In the genomic region with DNA sequence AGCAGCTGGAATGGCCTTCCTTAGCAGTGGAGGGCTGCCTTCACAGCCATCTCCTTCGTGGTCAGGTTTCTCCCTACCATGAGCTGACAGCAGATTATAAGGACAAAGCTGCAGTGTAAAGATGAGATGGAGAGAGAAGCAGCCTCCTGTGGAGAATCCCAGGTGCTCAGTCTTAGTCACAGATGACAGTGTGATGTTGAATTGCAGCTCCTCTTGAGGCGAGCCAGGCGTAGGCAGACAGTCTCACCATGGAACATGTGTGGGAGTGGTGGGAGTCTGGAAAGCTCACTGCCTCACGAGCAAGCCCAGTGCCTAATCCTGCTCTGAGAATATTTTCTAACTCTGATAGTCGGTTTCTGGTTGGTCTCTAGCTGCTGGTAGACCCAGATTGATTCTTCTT, we compare ENCODE assay signal across 19 mouse cellular contexts. TPM values are rescaled to one million over a fixed set of nuclear protein-coding genes. Genes with fewer than 3 reads are reported as not detected.
DNase-seq lines count a peak whose midpoint lies in the region; ATAC-seq and TF ChIP-seq lines count a peak whose summit lies in the region.
"Had no signal": no experiment of that assay in that cellular context is flagged by ENCODE, and none has a peak within 500 bp of the region (broad histone marks: within the 10 kb centered on the region; RNA-seq: fewer than 3 reads in every experiment).

No protein-coding gene starts in this region.

- DNase-seq in cerebellum, adult 2 months: peak; percentile 54 to 74
- no peak for DNase-seq in cerebellum, postnatal 14 days
- peak; percentile 63 for DNase-seq in testis, postnatal 14 days (ENCODE audit: low spot score)
- no peak for DNase-seq in testis, postnatal 10 days (ENCODE audit: low spot score)
- peak; percentile 37 to 91 for DNase-seq in left cerebral cortex, adult 8-10 months (ENCODE audit: low spot score in 2 of 2)
- no peak for DNase-seq in embryo, embryonic 10 days (ENCODE audit: low spot score)
- no peak for DNase-seq in adrenal gland, adult 2 months
- DNase-seq: kidney, postnatal 36 days; liver; spleen, adult 18-20 months; thymus, adult 2 months had no signal

- peak overlapping the region; percentile 41 for H3K4me3 ChIP-seq in cerebellum, adult 2 months (replicated peaks; ENCODE audit: insufficient read depth, low read depth, low read length)
- H3K4me3 ChIP-seq: embryonic facial prominence, embryonic 12.5 days; forebrain, embryonic 15.5 days; heart, adult 2 months; midbrain, embryonic 13.5 days had no signal

- WGBS in cerebellum, adult 2 months: 11% methylated on average over 5 of the region's 5 CpGs

- ATAC-seq in megakaryocyte, adult 5-6 weeks (ENCODE audit: poor library complexity, severe bottlenecking): no peak
- ATAC-seq: forebrain, embryonic 15.5 days; intestine, embryonic 16.5 days; lung, postnatal 0 days; midbrain, embryonic 13.5 days had no signal

- peaks cover 29% of the 10 kb centered on the region for H3K4me1 ChIP-seq in cerebellum, adult 2 months (ENCODE audit: control insufficient read depth, insufficient read depth, low read length)

- TF ChIP-seq CTCF in cerebellum, adult 2 months (IDR thresholded peaks at IDR 0.05; ENCODE audit: borderline replicate concordance, insufficient read depth, low read depth, low read length): 0 out of 2 replicates have a peak, but pooled peaks have one; percentile 2

- peak overlapping the region; percentile 51; the same call in 1 of the 2 replicates for H3K27ac ChIP-seq in cerebellum, adult 2 months (ENCODE audit: insufficient read depth, low read length)
- H3K27ac ChIP-seq: embryonic facial prominence, embryonic 12.5 days; forebrain, embryonic 15.5 days; heart, adult 2 months; midbrain, embryonic 13.5 days had no signal

- H3K27me3 ChIP-seq in cerebellum, adult 2 months (ENCODE audit: control insufficient read depth, insufficient read depth, low read length): no peaks in the 10 kb centered on the region
- H3K27me3 ChIP-seq: embryonic facial prominence, embryonic 12.5 days; forebrain, embryonic 15.5 days; midbrain, embryonic 13.5 days had no signal

- no peak for TF ChIP-seq POLR2A in cerebellum, adult 2 months (IDR thresholded peaks at IDR 0.05; ENCODE audit: borderline replicate concordance, insufficient read depth, low read length)

RNA-seq across cellular contexts. Expression of a gene that starts 3.0 kb away (rescaled TPM):
- 84.5 and 88.8 TPM in 2 replicates for polyA plus RNA-seq in cerebellum, adult 2 months (2012; rRNA removed)
- 100 to 1,000 TPM; 322 to 333 (median 327) TPM for total RNA-seq in left cerebral cortex, adult 8-10 months (2022)
- 54.7 and 64.2 TPM in 2 replicates for total RNA-seq in megakaryocyte, adult 5-6 weeks (2015)
- 94.3 and 94.8 TPM in 2 replicates for total RNA-seq in megakaryocyte, adult 5-6 weeks (2017)
- 100 to 1,000 TPM in 1 of 2 experiments, 10 to 100 TPM in 1; 82.5 to 104 TPM for total RNA-seq in adrenal gland, adult 2 months (2021)
- 7.2 and 9.0 TPM in 2 replicates for polyA plus RNA-seq in adrenal gland, adult 2 months (2012; rRNA removed)

RNA-seq across cellular contexts. Expression of a gene that starts 30.8 kb away (rescaled TPM):
- 43.6 and 45.4 TPM in 2 replicates for polyA plus RNA-seq in cerebellum, adult 2 months (2012; rRNA removed)
- 10 to 100 TPM; 47.2 to 59.6 (median 54.3) TPM for total RNA-seq in left cerebral cortex, adult 8-10 months (2022)
- 440 and 463 TPM in 2 replicates for total RNA-seq in megakaryocyte, adult 5-6 weeks (2015)
- total RNA-seq in megakaryocyte, adult 5-6 weeks (2017): 327 and 343 TPM in 2 replicates
- total RNA-seq in adrenal gland, adult 2 months (2021): 100 to 1,000 TPM; 152 to 159 TPM
- 272 and 291 TPM in 2 replicates for polyA plus RNA-seq in adrenal gland, adult 2 months (2012; rRNA removed)

RNA-seq across cellular contexts. Expression of a gene that starts 39.0 kb away (rescaled TPM):
- 22.7 and 24.1 TPM in 2 replicates for polyA plus RNA-seq in cerebellum, adult 2 months (2012; rRNA removed)
- total RNA-seq in left cerebral cortex, adult 8-10 months (2022): 10 to 100 TPM; 18.5 to 24.5 (median 21.0) TPM
- total RNA-seq in megakaryocyte, adult 5-6 weeks (2015): 53.2 and 56.8 TPM in 2 replicates
- total RNA-seq in megakaryocyte, adult 5-6 weeks (2017): 55.5 and 56.5 TPM in 2 replicates
- total RNA-seq in adrenal gland, adult 2 months (2021): 10 to 100 TPM; 39.3 to 52.5 TPM
- polyA plus RNA-seq in adrenal gland, adult 2 months (2012; rRNA removed): 2.1 and 2.3 TPM in 2 replicates

RNA-seq across cellular contexts. Expression of a gene that starts 60.0 kb away (rescaled TPM):
- polyA plus RNA-seq in cerebellum, adult 2 months (2012; rRNA removed): 13.5 and 15.9 TPM in 2 replicates
- 10 to 100 TPM in 3 of 4 experiments, 1 to 10 TPM in 1; 9.4 to 12.9 (median 11.4) TPM for total RNA-seq in left cerebral cortex, adult 8-10 months (2022)
- 0.85 and 1.3 TPM in 2 replicates for total RNA-seq in megakaryocyte, adult 5-6 weeks (2015)
- total RNA-seq in megakaryocyte, adult 5-6 weeks (2017): 0.59 and 0.77 TPM in 2 replicates
- 1 to 10 TPM; 6.0 to 8.8 TPM for total RNA-seq in adrenal gland, adult 2 months (2021)
- polyA plus RNA-seq in adrenal gland, adult 2 months (2012; rRNA removed): 11.0 and 17.4 TPM in 2 replicates
- total RNA-seq: hematopoietic stem cell, adult 5-6 weeks had no signal

Comparison
In these comparisons a context has a peak if more than half of its experiments do, and no peak if none do; other contexts are left out.
1. DNase-seq: peak in cerebellum, adult 2 months (2 of 2), testis, postnatal 14 days (single experiment) and left cerebral cortex, adult 8-10 months (2 of 2); none in cerebellum, postnatal 14 days (0 of 2), testis, postnatal 10 days (single experiment), embryo, embryonic 10 days (single experiment) and adrenal gland, adult 2 months (single experiment).